Mouse (Mus musculus): Measurements from ENCODE around the gene Ccrl2. TPM values are rescaled to one million over a fixed set of nuclear protein-coding genes. Genes with fewer than 3 reads are reported as not detected.

The Ccrl2 gene
- polyA plus RNA-seq, 1 experiment from 2014 or later = 1.2 TPM

DNA sequence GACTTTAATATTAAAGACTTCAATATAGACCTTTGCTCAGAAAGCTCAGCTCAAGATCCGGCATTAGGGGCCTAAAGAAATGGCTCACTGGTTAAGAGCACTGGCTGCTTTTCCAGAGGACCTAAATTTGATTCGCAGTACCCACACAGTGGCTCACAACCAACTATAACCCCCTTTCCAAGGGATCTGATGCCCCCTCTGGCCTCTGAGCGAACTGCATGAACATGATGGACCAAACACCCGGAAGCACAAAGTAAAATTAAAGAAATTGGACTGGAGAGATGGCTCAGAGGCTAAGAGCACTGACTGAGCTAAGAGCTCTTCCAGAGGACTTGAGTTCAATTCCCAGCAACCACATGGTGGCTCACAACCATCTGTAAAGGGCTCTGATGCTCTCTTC, 41.7 kb downstream of the Ccrl2 start:
- Histone ChIP-seq H3K27me3 (no peaks in the 10 kb centered on the region), H3K9me3 (no peaks in the 10 kb centered on the region), H3K9ac (no peak overlapping the region), H3K4me1 (no peaks in the 10 kb centered on the region), H3K4me2 (no peak overlapping the region), H3K4me3 (no peak overlapping the region), H3K27ac (no peak overlapping the region), H3K36me3 (no peaks in the 10 kb centered on the region)
- ATAC-seq (ENCODE audit: insufficient number of reproducible peaks, low FRiP score, low TSS enrichment, low read depth) = no peak
- 82% methylated on average over 4 of the region's 4 CpGs for WGBS

DNA sequence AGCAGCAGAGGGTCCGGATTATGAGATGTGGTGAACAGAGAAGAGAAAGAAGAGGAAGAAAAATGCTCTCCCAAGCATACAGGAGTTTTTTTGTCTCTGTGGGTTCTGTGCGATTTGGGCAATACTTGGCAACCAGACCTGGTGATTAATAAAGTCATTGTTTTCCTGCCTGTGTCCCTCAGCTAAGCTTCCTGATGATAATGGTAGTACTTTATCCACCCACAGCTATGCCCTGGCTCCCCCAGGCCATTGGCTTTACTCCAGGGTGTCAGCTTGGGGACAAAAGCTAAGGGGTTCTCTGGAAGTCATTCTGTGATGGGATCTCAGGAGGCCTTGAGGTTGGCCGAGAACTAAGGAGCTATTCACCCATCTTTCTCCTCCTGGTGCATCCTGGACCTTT, 45.3 kb downstream of the Ccrl2 start:
- no peak for ATAC-seq (ENCODE audit: insufficient number of reproducible peaks, low FRiP score, low TSS enrichment, low read depth)
- no peak overlapping the region for H3K4me2 ChIP-seq
- WGBS = 81% methylated on average over 3 of the region's 3 CpGs
- no peaks in the 10 kb centered on the region for H3K9me3 ChIP-seq
- H3K9ac ChIP-seq = no peak overlapping the region
- H3K4me3 ChIP-seq = no peak overlapping the region
- no peak overlapping the region for H3K27ac ChIP-seq
- no peaks in the 10 kb centered on the region for H3K27me3 ChIP-seq
- H3K4me1 ChIP-seq = no peaks in the 10 kb centered on the region
- H3K36me3 ChIP-seq = no peaks in the 10 kb centered on the region

DNA sequence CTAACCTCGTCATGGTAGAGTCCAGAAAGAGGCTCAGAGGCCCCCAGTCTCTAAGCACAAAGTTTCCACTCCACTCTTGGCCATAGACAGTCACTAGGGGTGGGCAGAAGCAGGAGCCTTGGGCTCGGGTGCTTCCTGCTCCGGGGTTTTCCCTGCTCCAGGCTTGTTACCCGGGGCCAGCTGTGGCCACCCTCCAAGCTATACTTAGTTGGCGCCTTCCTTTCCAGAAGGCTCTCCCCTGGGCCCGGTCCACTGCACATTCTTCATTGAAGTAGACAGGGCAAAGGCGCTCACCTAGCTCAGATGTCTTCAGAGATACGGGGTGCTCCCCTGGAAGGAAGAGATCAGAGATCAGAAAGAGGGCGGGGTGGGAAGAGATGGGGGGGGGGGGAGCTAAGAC, 45.8 kb downstream of the Ccrl2 start:
- H3K9ac ChIP-seq = no peak overlapping the region
- H3K27me3 ChIP-seq = no peaks in the 10 kb centered on the region
- 81% methylated on average over 9 of the region's 9 CpGs for WGBS
- H3K4me3 ChIP-seq = no peak overlapping the region
- no peaks in the 10 kb centered on the region for H3K4me1 ChIP-seq
- H3K27ac ChIP-seq = no peak overlapping the region
- no peak for ATAC-seq (ENCODE audit: insufficient number of reproducible peaks, low FRiP score, low TSS enrichment, low read depth)
- no peaks in the 10 kb centered on the region for H3K36me3 ChIP-seq
- H3K9me3 ChIP-seq = no peaks in the 10 kb centered on the region
- no peak overlapping the region for H3K4me2 ChIP-seq

DNA sequence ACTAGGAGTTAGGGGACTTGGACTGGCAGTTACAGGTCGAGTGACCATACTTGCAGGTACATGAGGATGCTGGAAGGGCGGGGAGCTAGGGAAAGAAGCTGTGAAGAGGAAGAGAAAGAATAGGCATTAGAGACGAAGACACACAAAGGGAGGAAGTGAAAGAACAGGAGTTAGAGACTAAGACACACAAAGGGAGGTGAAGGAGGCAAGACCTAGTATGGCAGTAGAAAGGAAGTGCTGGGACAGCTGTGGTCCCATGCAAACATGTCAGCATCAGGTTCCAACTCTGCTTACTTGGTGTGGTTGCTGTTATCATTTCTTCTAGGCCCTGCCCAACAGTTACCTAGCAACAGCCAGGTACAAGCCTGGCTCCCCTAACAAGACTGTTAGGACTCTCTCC, 47.6 kb downstream of the Ccrl2 start:
- 77% methylated on average over 3 of the region's 3 CpGs for WGBS
- H3K4me2 ChIP-seq = no peak overlapping the region
- H3K4me3 ChIP-seq = no peak overlapping the region
- H3K9me3 ChIP-seq = no peaks in the 10 kb centered on the region
- no peaks in the 10 kb centered on the region for H3K27me3 ChIP-seq
- H3K4me1 ChIP-seq = no peaks in the 10 kb centered on the region
- no peak for ATAC-seq (ENCODE audit: insufficient number of reproducible peaks, low FRiP score, low TSS enrichment, low read depth)
- no peak overlapping the region for H3K9ac ChIP-seq
- H3K36me3 ChIP-seq = no peaks in the 10 kb centered on the region
- no peak overlapping the region for H3K27ac ChIP-seq

DNA sequence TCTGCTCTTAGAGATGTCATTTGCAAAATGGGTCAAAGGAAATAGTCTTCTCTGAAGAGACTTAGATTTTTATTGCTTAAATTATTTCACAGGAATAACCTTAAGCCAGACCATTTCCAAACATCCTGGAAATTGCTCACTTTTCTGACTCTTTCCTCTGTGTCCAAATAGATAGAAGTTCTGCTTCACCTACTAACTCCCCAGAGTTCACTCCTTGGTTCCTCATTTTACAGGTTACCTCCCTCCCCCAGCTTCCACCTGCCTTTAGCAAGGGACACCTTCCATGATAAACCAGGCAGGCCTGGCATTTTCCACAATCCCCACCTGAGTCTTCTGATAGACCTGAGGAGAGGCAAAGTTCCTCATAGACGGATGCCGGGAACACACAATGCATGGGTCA, 50.8 kb downstream of the Ccrl2 start:
- 86% methylated on average over 2 of the region's 2 CpGs for WGBS
- Histone ChIP-seq H3K4me3 (no peak overlapping the region), H3K36me3 (no peaks in the 10 kb centered on the region), H3K4me1 (no peaks in the 10 kb centered on the region), H3K4me2 (no peak overlapping the region), H3K27ac (no peak overlapping the region), H3K9ac (no peak overlapping the region), H3K27me3 (no peaks in the 10 kb centered on the region), H3K9me3 (no peaks in the 10 kb centered on the region)
- no peak for ATAC-seq (ENCODE audit: insufficient number of reproducible peaks, low FRiP score, low TSS enrichment, low read depth)

Other genes starting within 250 kb of the Ccrl2 start
- not detected in 2 replicates for gene Prss44, start 243.5 kb downstream of the Ccrl2 start, polyA plus RNA-seq (2015; fragmentation: Nextera tagmentation; extraction: Ambion mirVana)
- not detected in 2 replicates for gene Prss43, start 230.8 kb downstream of the Ccrl2 start, polyA plus RNA-seq (2015; fragmentation: Nextera tagmentation; extraction: Ambion mirVana)
- gene Prss45, start 222.9 kb downstream of the Ccrl2 start, polyA plus RNA-seq (2015; fragmentation: Nextera tagmentation; extraction: Ambion mirVana) = not detected in 2 replicates
- gene Prss46, start 213.0 kb downstream of the Ccrl2 start, polyA plus RNA-seq (2015; fragmentation: Nextera tagmentation; extraction: Ambion mirVana) = not detected in 2 replicates
- gene Prss50, start 199.6 kb downstream of the Ccrl2 start, polyA plus RNA-seq (2015; fragmentation: Nextera tagmentation; extraction: Ambion mirVana) = 0.32 and 0.46 TPM in 2 replicates
- gene Als2cl, start 177.6 kb downstream of the Ccrl2 start, polyA plus RNA-seq (2015; fragmentation: Nextera tagmentation; extraction: Ambion mirVana) = 2.8 and 3.7 TPM in 2 replicates
- 0.93 and 1.1 TPM in 2 replicates for gene Tmie, start 177.4 kb downstream of the Ccrl2 start, polyA plus RNA-seq (2015; fragmentation: Nextera tagmentation; extraction: Ambion mirVana)
- not detected in 2 replicates for gene Fam240a, start 140.7 kb downstream of the Ccrl2 start, polyA plus RNA-seq (2015; fragmentation: Nextera tagmentation; extraction: Ambion mirVana)
- gene Tdgf1, start 111.4 kb downstream of the Ccrl2 start, polyA plus RNA-seq (2015; fragmentation: Nextera tagmentation; extraction: Ambion mirVana) = 0.56 and 0.69 TPM in 2 replicates
- gene Lrrc2, start 106.0 kb downstream of the Ccrl2 start, polyA plus RNA-seq (2015; fragmentation: Nextera tagmentation; extraction: Ambion mirVana) = 0.32 and 0.57 TPM in 2 replicates
- gene Rtp3, start 66.9 kb downstream of the Ccrl2 start, polyA plus RNA-seq (2015; fragmentation: Nextera tagmentation; extraction: Ambion mirVana) = not detected in 2 replicates
- 2.0 and 5.3 TPM in 2 replicates for gene Ltf, start 38.2 kb downstream of the Ccrl2 start, polyA plus RNA-seq (2015; fragmentation: Nextera tagmentation; extraction: Ambion mirVana)
- 39.1 and 39.7 TPM in 2 replicates for gene Lrrfip2, start 60.1 kb upstream of the Ccrl2 start, polyA plus RNA-seq (2015; fragmentation: Nextera tagmentation; extraction: Ambion mirVana)
- gene Mlh1, start 214.3 kb upstream of the Ccrl2 start, polyA plus RNA-seq (2015; fragmentation: Nextera tagmentation; extraction: Ambion mirVana) = 32.2 and 35.7 TPM in 2 replicates
- 27.9 and 30.0 TPM in 2 replicates for gene Epm2aip1, start 214.4 kb upstream of the Ccrl2 start, polyA plus RNA-seq (2015; fragmentation: Nextera tagmentation; extraction: Ambion mirVana)

All from limb, embryonic 15.5 days (tissue).